Mouse (Mus musculus): Measurements from ENCODE around the gene Dcpp1.
A peak's percentile ranks its signal among the peaks of the same experiment; 100 is the strongest.
"Not testable (repeated sequence)": the region's sequence is repeated elsewhere in the genome, so short reads cannot be mapped to it uniquely, and the experiment has no call there.

The Dcpp1 gene

GRCm38 (mm10) chr17:23880576-23880975, at the start of gene Dcpp1, which contains the start of gene Dcpp2:
Gene Dcpp1, plus strand, starts transcription at chr17:23880876.
Gene Dcpp2, plus strand, starts transcription at chr17:23880880.
- DNase-seq (ENCODE audit: low read depth, low spot score), result not testable (repeated sequence)

- DNase-seq (ENCODE audit: low read depth, low spot score), result no peak
Measured at GRCm38 (mm10) chr17:23831201-23831600, 49.5 kb upstream of the Dcpp1 start.

DNA sequence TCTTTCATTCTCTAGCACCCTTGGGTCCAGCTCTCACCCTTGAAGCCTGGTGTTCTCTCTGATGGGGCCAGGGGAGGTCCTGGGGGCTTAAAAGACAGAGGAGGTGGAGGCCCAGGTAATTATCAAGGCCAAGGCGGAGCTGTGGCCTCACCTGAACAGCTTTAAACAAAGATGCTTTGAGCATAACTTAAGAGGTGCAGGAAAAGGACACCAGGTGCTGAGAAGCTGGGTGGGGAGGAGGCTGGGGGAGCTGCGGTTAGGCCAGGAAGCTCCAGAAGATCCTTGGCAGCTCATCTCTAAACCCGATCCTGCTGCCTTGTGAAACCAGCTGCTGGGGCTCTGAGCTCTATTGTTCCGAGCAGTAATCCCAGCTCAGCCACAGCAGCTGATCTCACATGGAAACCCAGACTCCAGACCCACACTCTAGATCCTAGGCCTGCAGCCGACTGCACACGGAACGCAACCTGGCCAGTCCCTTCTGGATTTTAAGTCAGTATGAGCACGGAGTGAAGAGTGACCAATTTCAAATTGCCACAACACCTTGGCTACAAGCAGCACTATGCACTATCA, 44.6 kb upstream of the Dcpp1 start, which contains the start of gene Prss33:
TSS of gene Prss33 (minus strand) at position 51 of the 570 bp plus-strand sequence.
- no peak for DNase-seq (ENCODE audit: low read depth, low spot score)

DNA sequence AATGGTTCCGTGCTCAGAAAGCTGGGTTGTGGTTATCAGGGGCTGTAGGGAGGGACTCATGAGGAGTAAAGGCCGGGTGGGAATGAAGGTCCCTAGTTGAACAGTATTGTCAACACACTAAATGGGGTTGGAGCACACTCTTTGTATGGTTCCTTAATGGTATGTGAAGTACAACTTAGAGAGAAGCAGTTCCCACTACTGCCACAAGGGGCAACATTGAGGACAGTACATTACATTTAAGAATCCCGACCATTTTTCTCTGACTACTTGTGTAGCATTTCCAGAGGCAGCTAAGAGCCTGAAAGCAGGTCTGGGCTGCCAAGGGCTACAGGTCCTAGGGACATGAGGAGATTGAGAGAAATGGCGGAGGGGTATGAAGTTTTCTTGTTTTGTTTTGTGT, 39.5 kb upstream of the Dcpp1 start:
- no peak for DNase-seq (ENCODE audit: low read depth, low spot score)

GRCm38 (mm10) chr17:23843141-23843811, 37.4 kb upstream of the Dcpp1 start:
- no peak for DNase-seq (ENCODE audit: low read depth, low spot score)

- DNase-seq (ENCODE audit: low read depth, low spot score), result peak; percentile 54
Measured at GRCm38 (mm10) chr17:23843812-23844273, 36.8 kb upstream of the Dcpp1 start, which contains the start of the genes Prss32 and Prss41. Gene Prss32, plus strand, starts transcription at chr17:23843855. Gene Prss41, minus strand, starts transcription at chr17:23844172.

GRCm38 (mm10) chr17:23850028-23850427, 30.6 kb upstream of the Dcpp1 start:
- no peak for DNase-seq (ENCODE audit: low read depth, low spot score)

DNA sequence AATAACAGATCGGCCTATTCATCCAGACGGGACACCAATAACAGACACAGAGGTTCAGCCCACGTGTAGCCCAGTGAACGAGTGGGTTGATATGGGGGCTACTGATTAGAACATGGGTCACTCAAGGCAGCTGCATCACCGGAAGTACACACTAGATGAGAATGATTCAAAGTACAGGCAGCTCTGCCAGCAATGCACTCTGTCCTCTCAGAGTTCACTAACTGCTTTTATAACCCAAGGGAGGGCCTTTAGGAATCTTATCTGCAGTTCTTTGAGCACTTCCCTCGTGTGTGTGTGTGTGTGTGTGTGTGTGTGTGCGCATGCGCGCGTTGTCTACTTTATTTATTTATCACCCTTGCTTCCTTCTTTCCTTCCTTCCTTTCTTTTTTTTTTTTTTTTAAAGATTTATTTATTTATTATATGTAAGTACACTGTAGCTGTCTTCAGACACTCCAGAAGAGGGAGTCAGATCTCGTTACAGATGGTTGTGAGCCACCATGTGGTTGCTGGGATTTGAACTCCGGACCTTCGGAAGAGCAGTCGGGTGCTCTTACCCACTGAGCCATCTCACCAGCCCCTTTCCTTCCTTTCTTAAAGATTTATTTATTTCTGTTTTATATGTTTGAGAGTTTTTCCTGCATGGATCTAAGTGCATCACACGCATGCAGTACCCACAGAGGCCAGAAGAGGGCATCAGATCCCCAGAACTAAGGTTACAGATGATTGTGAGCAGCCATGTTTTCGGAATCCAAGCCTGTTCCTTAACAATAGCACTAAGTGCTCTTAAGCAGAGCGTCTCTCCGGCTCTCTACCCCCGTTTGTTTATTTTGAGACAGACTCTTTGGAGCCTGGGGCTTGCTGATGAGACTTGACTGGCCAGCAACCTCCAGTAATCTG, 29.6 kb upstream of the Dcpp1 start:
- DNase-seq (ENCODE audit: low read depth, low spot score), result no peak

DNA sequence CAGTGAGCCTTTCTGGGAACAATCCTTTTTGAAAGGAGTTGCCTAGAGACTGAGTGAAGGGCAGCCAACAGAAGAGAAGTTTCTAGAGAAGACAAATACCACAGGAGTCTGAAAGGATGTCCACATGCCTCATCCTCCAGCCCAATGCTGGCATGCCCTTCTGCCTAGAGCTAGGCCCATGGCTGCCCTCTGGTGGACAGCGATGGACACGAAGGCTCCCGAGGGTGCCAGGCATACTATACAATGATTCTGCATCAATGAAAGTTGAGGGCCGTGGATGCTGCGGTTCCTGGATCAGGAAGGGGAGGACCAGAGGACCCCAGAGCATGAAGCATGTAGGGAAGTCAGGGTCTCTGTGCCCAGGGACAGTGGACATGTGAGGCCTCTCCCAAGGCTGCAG, 27.4 kb upstream of the Dcpp1 start:
- no peak for DNase-seq (ENCODE audit: low read depth, low spot score)

DNA sequence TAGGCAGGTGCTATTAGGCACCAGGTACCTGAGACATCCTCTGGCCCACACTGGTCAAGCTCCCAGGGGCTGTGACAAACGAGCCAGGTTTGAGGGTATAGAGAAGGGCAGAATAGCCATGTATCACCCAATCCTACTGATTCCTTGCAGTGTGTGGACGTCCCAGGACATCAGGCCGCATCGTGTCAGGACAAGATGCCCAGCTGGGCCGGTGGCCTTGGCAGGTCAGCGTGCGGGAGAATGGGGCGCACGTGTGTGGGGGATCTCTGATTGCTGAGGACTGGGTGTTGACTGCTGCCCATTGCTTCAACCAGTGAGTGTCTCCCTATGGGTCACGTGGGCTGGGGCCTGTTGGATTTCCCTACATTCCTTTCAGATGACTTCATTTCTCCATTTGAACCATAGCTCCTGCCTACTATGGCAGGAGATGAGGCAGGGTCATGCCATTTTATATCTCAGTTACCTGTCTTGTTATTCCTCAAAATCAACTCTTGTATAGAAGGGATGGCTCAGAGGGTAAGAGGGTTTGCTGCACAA, 26.4 kb upstream of the Dcpp1 start:
- no peak for DNase-seq (ENCODE audit: low read depth, low spot score)

DNA sequence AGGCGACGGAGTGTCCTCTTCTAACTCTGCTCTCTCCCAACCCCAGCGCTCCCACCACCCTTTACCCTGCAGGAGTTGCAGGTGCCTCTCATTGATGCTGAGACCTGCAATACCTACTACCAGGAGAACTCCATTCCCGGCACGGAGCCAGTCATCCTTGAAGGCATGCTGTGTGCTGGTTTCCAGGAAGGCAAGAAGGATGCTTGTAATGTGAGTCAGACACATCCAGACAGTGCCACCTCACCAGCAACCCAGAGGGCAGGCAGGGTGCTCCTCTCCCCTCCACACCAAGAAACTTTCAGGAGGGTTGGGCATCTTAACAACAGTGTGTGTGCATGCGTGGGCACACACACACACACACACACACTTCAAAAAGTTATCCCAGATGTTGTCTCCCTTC, 23.5 kb upstream of the Dcpp1 start:
- DNase-seq (ENCODE audit: low read depth, low spot score), result no peak

DNA sequence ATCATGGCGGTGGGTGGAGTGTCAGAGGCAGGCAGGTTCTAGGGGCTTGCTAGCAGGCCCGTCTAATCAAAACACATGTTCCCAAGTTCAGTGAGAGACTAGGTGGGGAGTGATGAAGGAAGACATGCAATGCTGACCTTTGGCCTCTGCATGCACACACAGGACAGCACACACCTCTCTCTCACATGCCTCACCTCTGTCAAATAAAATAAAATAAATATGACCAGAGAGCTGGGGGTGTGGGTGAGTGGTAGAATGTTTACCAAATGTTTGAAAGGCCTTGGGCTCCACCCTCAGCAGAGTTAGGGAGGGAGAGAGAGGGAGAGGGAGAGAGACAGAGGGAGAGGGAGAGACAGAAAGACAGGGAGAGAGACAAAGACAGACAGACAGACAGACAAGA, 22.8 kb upstream of the Dcpp1 start:
- no peak for DNase-seq (ENCODE audit: low read depth, low spot score)

DNA sequence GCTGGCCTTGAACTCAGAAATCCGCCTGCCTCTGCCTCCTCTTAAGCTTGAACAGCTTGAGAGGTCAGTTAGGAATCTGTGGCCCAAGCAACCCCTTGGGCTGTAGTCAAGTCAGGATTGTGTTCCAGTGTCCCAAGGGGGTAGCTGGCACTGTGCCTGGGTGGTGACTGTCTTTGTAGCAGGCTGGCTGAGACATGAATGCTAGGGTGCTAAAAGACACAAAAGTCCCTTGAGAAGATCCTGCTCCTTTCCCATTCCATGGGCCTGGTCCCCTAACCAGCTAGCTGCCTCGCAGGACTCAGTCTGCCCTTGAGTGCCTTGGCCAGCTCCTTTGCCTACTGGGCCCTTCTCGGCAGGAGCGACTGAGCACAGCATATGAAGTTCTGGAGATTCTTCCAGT, 17.8 kb upstream of the Dcpp1 start:
- DNase-seq (ENCODE audit: low read depth, low spot score), result no peak

DNA sequence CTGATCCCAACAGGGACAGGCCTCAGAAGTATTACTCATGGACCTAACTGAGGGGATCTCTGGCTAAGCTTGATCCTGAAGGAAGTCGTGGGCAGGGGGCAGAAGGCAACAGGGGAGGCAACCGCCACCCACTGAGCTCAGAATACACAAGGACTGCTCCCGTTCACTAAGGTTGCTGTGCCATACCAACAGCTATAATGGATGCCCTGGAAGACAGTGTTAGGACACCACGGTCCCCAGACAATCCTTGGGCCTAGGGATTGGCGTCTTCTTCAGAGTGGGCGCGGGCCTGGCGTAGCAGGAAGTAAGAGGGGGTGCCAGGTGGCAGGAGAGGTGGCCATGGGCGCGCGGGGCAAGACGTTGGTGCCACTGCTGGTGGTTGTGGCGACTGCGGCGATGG, 12.9 kb upstream of the Dcpp1 start, which contains the start of gene Prss21:
TSS of gene Prss21 (plus strand) at position 301 of the 400 bp plus-strand sequence.
- DNase-seq (ENCODE audit: low read depth, low spot score), result no peak

GRCm38 (mm10) chr17:23868513-23868912, 12.2 kb upstream of the Dcpp1 start:
- DNase-seq (ENCODE audit: low read depth, low spot score), result no peak

DNA sequence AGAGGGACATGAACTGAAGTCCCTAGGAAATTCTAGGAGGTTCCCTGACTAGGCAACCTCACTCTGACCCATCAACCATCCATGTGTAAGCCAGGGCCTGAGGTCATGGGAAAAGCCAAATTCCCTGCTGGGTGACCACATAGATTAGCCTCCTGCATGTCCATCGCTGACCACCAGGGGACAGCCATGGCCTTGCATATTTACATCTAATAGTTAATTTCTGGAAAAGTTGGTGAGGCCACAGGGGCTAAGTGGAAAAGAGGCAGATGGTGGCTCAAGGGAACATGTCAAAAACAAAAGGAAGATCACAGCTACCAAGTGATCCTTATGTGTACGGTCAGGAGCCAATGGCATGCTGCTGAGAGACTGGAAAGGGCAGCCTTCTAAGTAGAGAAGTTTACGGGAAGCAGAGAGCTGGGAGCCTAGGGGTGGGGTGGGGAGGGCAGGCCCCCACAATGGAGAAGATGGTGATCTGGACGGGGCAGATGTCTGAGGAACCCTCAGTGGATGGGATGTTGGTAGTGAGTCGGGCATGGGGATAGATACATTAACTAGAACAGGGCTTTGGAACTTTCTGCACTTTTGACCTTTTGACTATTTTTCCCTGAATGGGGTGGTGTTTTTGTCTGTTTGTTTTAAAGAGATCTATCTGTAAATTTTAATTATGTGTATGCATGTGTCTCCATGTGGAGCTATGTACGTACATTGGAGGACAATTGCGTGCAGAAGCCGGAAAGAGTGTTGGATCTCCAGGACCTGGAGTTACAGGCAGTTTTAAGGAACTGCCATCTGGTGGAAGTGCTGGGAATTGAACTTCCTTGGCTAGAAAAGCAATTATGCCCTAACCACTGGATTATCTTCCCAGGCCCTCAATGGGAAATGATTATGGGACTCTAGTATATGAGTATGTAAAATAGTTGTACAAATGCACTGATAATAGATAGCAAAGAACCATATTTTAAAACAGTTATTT, 6.5 kb upstream of the Dcpp1 start:
- DNase-seq (ENCODE audit: low read depth, low spot score), result no peak

- no peak for DNase-seq (ENCODE audit: low read depth, low spot score)
Measured at GRCm38 (mm10) chr17:23876741-23877140, 3.9 kb upstream of the Dcpp1 start.

- DNase-seq (ENCODE audit: low read depth, low spot score), result no peak
Measured at GRCm38 (mm10) chr17:23877166-23877565, 3.5 kb upstream of the Dcpp1 start.

- not testable (repeated sequence) for DNase-seq (ENCODE audit: low read depth, low spot score)
Measured at GRCm38 (mm10) chr17:23917158-23917557, 36.5 kb downstream of the Dcpp1 start, which contains the start of gene Dcpp3. Gene Dcpp3, plus strand, starts transcription at chr17:23917458.

- peak; percentile 61 for DNase-seq (ENCODE audit: low read depth, low spot score)
Measured at GRCm38 (mm10) chr17:23924531-23925007, 43.9 kb downstream of the Dcpp1 start.
